Mouse (Mus musculus) heart, postnatal 4 days (tissue): ENCODE results near the gene Vstm4. TPM values are rescaled to one million over a fixed set of nuclear protein-coding genes. Genes with fewer than 3 reads are reported as not detected.

Experiments
- DNase-seq: peaks from one replicate; pipeline ENCODE4 v3.0.0; 2021
- total RNA-seq, 2 experiments: library from RNA; stranded (reverse); gene quantifications; 2 replicates each; pipeline ENCODE4 v1.2.3; 2021

Gene Vstm4
- total RNA-seq, 2 experiments from 2014 or later: 18.6 to 19.4 TPM

GRCm38 (mm10) chr14:32950312-32951301 is 94.1 kb downstream of the Vstm4 start:
- peak; percentile 81 for DNase-seq

DNA sequence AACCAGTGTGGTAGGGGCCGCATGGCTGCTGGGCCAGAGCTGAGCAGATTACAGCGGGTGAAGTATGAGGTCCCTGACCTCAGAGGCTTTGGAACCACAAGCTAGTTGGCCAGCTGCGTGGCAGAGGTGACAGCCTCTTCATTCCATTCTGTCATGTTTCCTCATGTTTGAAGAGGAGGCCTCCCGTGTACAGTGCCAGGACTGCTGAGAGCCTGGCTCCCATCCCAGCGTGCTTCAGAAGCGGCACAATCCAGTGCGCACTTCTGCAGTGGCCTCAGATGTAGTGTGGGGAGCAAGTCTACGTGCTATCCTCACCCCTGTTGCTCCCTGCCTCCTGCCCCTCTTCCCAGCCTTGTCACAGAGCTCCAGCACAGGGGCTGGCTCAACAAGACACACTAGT is 99.9 kb downstream of the Vstm4 start:
- peak; percentile 83 for DNase-seq

GRCm38 (mm10) chr14:32958671-32959070 is 102.1 kb downstream of the Vstm4 start:
- DNase-seq: peak; percentile 18

DNA sequence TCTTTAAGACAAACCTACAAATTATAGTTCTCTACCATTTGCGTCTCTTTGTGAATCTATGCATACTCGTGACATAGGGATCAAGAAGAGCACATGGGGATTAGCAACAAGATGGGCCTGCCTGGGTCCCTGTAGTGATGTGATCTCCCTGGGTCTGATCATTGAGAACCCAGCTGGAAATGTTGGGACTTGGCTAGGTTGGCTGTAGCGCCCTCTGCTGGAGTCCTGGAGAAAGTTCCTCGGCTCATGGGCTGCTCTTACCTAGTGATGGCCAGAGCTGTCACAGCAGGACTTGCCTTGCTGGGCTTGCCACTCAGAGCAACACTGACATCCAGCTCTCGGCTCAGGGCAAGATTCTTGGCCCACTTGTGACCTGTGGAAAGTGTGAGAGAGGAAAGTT is 103.9 kb downstream of the Vstm4 start:
- DNase-seq: peak; percentile 83

DNA sequence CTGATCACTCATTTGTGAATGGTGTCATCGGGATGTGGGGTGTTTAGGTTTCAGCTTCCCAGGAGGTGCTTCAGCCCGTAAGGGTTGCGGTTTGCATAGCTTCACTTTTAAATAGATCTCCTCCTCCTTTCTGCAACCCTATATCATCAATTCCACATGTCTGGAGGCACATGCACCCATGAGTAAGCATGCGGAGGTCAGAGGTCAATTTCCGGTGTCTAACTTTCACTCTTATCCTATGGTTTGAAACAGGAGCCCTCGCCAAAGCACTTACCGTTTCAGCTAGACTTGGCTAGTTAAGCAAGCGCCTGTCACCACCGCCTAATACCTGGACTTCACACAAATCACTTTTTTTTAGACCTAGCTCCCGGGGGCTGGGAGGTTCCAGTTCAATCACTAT is 108.2 kb downstream of the Vstm4 start:
- no peak for DNase-seq

DNA sequence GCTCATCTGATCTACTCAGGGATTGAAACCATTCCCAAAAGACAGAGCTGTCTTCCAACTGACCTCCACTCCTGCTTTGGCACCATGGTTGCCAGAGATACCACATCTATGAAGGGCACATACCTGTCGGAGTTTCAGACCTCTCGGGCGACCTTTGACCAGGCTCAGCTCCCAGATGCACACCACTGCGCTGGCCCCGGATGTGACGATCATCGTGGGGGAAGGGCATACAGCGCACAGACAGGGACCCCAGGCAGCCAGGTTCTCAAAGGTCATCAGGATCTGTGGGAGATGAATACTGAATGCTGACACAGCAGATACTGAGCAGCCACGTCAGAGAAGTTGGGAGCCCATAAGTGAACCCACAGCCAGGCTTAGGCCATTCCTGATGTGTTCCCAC is 114.1 kb downstream of the Vstm4 start:
- no peak for DNase-seq

DNA sequence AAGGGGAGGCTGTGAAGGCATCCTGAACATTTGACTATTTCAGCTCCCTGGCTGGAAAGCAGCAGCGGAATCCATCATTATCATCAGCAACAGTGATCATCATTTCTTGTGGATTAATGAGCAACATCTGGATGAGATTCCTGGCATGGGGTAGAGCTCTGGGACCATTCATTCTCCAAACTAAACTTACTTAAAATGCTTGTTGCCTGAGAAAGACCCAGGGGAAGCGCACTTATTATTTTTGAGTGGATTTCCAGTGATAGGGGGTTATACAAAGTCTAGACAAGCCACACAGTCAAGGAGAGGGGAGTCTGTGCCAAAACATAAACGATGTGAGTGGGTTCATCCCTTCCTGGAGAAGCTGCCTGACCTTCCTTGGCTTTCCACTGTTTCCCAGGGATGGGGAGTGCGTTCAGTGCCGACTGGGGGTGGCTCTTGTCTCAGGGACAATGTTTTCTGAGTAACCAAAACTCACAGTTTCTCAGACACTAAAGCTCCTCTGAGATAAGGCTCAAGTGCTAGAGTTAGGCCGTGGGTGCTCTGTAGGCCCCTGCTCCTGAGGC is 127.7 kb downstream of the Vstm4 start:
- peak; percentile 35 for DNase-seq

DNA sequence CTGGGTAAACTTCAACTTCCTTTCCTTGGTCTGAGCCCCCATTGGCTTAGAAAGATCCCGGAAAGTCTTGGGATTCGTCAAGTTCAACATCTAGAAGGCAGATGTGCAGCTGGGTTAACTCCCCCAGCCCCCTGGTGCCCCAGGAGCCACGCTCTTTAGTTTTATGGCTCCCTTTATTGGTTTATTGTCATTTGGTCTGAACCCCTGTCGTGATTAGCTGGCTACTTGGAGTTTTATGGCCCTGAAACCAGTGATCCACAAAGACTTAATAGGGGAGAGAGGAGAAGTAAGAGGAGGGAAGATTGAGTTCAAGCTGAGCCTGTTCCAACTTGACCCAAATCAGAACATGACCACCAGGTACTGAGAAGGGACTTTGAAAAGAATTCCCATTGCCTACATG is 130.1 kb downstream of the Vstm4 start:
- DNase-seq: no peak

Other genes with a start within 250 kb of the Vstm4 start
- 10 to 100 TPM; 39.4 to 39.5 TPM for gene 3425401B19Rik, start 171.5 kb upstream of the Vstm4 start, total RNA-seq
- gene Tmem273, start 70.8 kb upstream of the Vstm4 start, total RNA-seq: under 1 TPM in 1 of 2 experiments, not detected in 1; 0.57 TPM
- gene Fam170b, start 22.8 kb upstream of the Vstm4 start, total RNA-seq: under 1 TPM in 1 of 2 experiments, not detected in 1; 0.16 TPM
- under 1 TPM; 0.56 to 0.67 TPM for gene Lrrc18, start 134.6 kb downstream of the Vstm4 start, total RNA-seq